Mouse (Mus musculus) lung, postnatal 0 days (tissue): Measurements from ENCODE around the gene Dynlt1b.

Experiments
- CTCF ChIP-seq: IDR thresholded peaks from 2 replicates; pipeline ENCODE4 v1.5.1; 2016; ENCODE audit warnings: antibody characterized with exemption, mild to moderate bottlenecking
- EP300 ChIP-seq: IDR thresholded peaks from 2 replicates; pipeline ENCODE4 v1.6.1; 2016; ENCODE audit warnings: antibody characterized with exemption, mild to moderate bottlenecking, control low read depth

DNA sequence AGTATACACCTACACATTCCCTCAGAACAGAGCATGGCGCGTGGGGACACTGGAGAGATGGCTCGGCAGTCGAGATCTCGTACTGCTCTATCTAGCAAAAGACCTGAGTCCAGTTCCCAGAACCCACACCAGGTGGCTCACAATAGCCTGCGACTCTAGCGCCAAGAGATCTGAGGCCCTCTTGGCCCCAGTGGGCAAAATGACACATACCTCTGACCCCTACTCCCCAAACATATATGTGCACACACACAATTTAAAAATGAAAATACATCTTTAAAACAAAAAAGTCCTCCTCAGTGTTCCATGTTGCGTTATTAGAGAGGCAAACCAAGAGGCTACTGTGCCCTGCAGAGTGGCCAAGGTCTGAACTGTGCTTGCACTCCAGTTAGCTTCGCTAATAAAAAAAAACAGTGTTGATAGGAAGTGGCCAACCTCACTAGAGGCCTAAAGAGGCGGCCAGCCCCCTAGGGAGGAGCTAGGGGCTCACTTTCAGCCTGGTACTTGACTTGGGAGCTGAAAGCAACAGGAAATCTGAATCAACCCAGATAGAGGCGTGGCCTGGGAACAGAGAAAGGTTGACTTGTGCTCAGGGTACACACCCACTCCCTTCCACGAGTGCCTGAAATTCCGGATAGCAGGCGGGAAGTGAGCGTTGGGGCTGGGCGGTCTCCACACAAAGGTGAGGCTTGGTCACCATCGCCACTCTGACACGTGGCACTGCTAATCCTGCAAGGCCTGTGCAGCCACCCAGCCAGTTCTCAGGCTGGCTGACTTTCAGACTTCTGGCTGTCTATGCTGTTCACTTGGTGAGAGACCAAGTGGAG is 37.9 kb downstream of the Dynlt1b start:
- TF ChIP-seq CTCF (peak; percentile 47), EP300 (peak; percentile 37; the same call in 1 of the 2 replicates)
